Mouse (Mus musculus) neural tube, embryonic 14.5 days (tissue): ENCODE results near the gene Gm20388. TPM values are rescaled to one million over a fixed set of nuclear protein-coding genes. Genes with fewer than 3 reads are reported as not detected.

Experiments used
- ATAC-seq: fragments of 200-750 bp; cut with Nextera tagmentation; 2 replicates; pipeline ENCODE4 v1.8.0; 2017; ENCODE audit warnings: low read depth, mild to moderate bottlenecking, moderate TSS enrichment, moderate library complexity
- H3K27ac ChIP-seq: fragments of 300-500 bp; sonication (generic); 2 replicates; pipeline ENCODE4 v1.5.1; 2014; ENCODE audit warnings: low read depth, mild to moderate bottlenecking, control low read depth, low read length, moderate library complexity, mixed read lengths
- H3K27me3 ChIP-seq: fragments of 300-500 bp; sonication (generic); 2 replicates; pipeline ENCODE4 v1.6.1; 2014; ENCODE audit warnings: low read length; ENCODE audit not compliant: control insufficient read depth, insufficient read depth
- H3K36me3 ChIP-seq: fragments of 300-500 bp; sonication (generic); 2 replicates; pipeline ENCODE4 v1.6.1; 2014; ENCODE audit warnings: low read length, mixed read lengths; ENCODE audit not compliant: control insufficient read depth, insufficient read depth
- H3K4me1 ChIP-seq: fragments of 300-500 bp; sonication (generic); 2 replicates; pipeline ENCODE4 v1.6.1; 2014; ENCODE audit warnings: low read length; ENCODE audit not compliant: control insufficient read depth, insufficient read depth
- H3K4me2 ChIP-seq: fragments of 300-500 bp; sonication (generic); 2 replicates; pipeline ENCODE4 v1.6.1; 2014; ENCODE audit warnings: mild to moderate bottlenecking, low read depth, low read length, control low read depth
- H3K4me3 ChIP-seq: fragments of 300-500 bp; sonication (generic); 2 replicates; pipeline ENCODE4 v1.5.1; 2014; ENCODE audit warnings: low read depth, low read length, control low read depth, mixed read lengths
- H3K9ac ChIP-seq: fragments of 300-500 bp; sonication (generic); replicated peaks from 2 replicates; pipeline ENCODE4 v1.6.1; 2014; ENCODE audit warnings: low read depth, mild to moderate bottlenecking, control low read depth, low read length, mixed read lengths
- H3K9me3 ChIP-seq: fragments of 300-500 bp; sonication (generic); 2 replicates; pipeline ENCODE4 v1.6.1; 2016; ENCODE audit warnings: low read length; ENCODE audit not compliant: control insufficient read depth
- WGBS: fragments of 180-500 bp; shearing (Covaris S2); extraction: QIAGEN DNeasy Blood & Tissue Kit; methylation state at CpG from one replicate; pipeline ENCODE4 v1.1.7; 2014; 5-methylcytosine and 5-hydroxymethylcytosine counted together
- polyA plus RNA-seq: library from polyadenylated mRNA; unstranded; fragments of >200 nt; fragmentation: Nextera tagmentation; extraction: Ambion mirVana; gene quantifications from 2 replicates; pipeline ENCODE4 v1.2.1, GENCODE M21; 2014

Gm20388 gene
- polyA plus RNA-seq, 1 experiment from 2014 or later = 10.3 TPM

DNA sequence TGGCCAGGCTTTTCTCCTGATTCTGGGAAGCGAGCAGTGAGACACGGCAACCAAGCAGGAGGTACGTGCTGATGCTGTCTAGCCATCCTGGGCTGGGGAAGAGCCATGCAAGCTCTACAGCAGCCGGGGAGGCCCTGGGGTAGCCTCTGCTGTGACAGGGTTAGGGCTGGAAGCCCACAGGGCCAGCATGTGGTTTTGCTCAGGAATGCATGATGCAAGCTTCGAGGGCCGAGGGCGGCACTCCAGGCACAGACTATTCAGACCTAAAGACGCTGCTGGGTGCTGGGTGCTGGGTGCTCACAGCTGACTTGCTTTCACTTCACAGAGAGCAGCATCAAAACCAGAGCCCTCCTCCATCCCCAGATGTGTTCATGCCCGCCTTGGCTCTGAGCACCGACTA is 1382.8 kb downstream of the Gm20388 start:
- ATAC-seq = no peak
- 85% methylated on average over 10 of the region's 10 CpGs for WGBS
- H3K4me1 ChIP-seq = peaks cover 21% of the 10 kb centered on the region

DNA sequence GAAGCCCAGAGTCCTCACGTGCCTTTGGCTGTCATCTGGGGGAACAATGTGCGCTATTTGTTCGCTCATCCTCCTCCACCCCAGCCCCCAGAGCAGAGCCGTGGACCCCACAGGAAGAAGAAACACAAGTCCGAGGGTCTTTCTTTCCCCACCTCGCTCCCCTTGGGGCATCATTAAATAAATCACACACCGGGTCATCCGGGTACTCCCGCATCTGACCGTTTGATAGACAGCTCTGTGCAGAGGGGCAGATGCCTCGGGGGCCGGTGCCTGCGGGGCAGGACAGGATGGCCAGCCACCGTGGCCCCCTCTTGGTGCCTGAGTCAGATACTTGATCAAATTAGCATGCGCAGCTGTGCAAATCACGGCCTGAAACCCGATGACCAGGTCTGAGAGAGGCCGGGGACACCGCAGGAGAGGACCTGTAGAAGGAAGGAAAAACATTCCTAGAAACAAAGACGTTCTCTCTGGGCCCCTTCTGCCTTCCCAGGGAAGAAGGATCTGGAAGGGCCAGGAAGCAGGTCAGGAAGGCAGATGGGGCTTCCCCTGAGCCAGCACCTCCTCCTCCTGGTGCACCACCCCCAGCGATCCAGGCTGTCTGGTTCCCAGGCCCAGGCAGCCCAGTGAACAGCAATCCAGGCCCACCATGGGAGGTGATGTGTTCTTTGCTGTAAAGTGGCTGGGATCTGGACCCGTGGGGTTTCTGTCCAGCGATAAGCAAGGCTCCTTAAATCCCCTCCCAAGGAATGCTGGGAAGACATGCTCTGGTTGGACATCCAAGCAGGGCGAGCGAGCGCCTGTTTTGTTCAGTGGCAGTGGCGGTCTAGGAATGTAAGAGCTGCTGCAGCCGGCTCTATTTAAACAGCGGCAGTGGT is 1383.8 kb downstream of the Gm20388 start:
- H3K9ac ChIP-seq = no peak overlapping the region

More for the DNA sequence above, 1382.8 kb downstream of the Gm20388 start:
- Histone ChIP-seq H3K9me3 (no peaks in the 10 kb centered on the region), H3K27me3 (no peaks in the 10 kb centered on the region), H3K9ac (no peak overlapping the region), H3K27ac (no peak overlapping the region), H3K4me3 (no peak overlapping the region), H3K4me2 (no peak overlapping the region), H3K36me3 (no peaks in the 10 kb centered on the region)

DNA sequence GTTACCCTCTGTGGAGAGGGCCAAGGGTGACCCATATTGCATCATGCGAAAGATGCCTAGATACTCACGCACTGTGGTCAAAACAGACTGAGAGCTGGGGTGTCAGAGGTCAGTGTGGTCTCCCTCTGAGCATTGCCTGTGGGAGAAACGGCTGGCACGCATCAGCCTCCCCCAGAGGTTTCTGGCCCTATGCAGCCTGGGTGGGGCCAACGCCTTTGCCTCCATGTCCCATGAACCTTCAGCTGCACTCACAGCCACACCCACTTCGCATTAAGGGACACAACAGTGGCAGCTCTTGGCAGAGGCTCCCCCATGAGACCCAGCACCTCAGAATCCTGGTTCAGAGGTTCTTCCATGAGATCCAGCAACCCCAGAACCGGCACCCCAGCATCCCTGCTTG is 1385.4 kb downstream of the Gm20388 start:
- no peaks in the 10 kb centered on the region for H3K27me3 ChIP-seq
- H3K27ac ChIP-seq = no peak overlapping the region
- no peak overlapping the region for H3K4me3 ChIP-seq
- H3K9ac ChIP-seq = 0 out of 2 replicates have a peak overlapping the region, but pooled peaks have one; percentile 11
- no peak overlapping the region for H3K4me2 ChIP-seq
- no peak for ATAC-seq
- WGBS = 70% methylated on average over 7 of the region's 7 CpGs
- H3K4me1 ChIP-seq = peaks cover 26% of the 10 kb centered on the region
- no peaks in the 10 kb centered on the region for H3K9me3 ChIP-seq
- H3K36me3 ChIP-seq = no peaks in the 10 kb centered on the region

More for the DNA sequence above, 1383.8 kb downstream of the Gm20388 start:
- Histone ChIP-seq H3K27ac (no peak overlapping the region), H3K27me3 (no peaks in the 10 kb centered on the region), H3K4me3 (no peak overlapping the region), H3K9me3 (no peaks in the 10 kb centered on the region), H3K4me2 (no peak overlapping the region), H3K4me1 (peaks cover 21% of the 10 kb centered on the region), H3K36me3 (no peaks in the 10 kb centered on the region)
- 24% methylated on average over 29 of the region's 29 CpGs for WGBS
- no peak for ATAC-seq

DNA sequence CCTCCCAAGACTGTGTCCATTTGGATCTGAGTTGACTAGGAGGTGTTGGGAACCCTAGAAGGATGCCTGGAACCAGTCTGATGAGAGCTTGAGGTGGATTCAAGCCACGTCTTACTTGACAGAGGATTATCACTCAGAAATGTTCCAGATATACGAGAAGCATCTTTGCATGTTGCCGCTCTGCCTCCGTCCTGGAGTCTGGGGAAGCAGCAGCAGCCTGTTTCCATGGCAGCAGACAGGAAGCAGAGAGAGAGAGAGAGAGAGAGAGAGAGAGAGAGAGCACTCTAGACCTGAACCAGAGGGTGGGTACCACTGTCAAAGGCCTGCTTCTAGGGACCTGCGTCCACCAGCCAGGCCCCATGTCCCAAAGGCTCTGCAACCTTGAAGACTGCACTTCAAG is 1386.0 kb downstream of the Gm20388 start:
- no peaks in the 10 kb centered on the region for H3K27me3 ChIP-seq
- 0 out of 2 replicates have a peak overlapping the region, but pooled peaks have one; percentile 11 for H3K9ac ChIP-seq
- 22% methylated on average over 5 of the region's 5 CpGs for WGBS
- no peak overlapping the region for H3K4me3 ChIP-seq
- no peaks in the 10 kb centered on the region for H3K36me3 ChIP-seq
- no peak overlapping the region for H3K4me2 ChIP-seq
- ATAC-seq = peak; percentile 57; the same call in 1 of the 2 replicates
- peak overlapping the region; percentile 44; the same call in 1 of the 2 replicates for H3K27ac ChIP-seq
- no peaks in the 10 kb centered on the region for H3K9me3 ChIP-seq
- peaks cover 29% of the 10 kb centered on the region for H3K4me1 ChIP-seq

DNA sequence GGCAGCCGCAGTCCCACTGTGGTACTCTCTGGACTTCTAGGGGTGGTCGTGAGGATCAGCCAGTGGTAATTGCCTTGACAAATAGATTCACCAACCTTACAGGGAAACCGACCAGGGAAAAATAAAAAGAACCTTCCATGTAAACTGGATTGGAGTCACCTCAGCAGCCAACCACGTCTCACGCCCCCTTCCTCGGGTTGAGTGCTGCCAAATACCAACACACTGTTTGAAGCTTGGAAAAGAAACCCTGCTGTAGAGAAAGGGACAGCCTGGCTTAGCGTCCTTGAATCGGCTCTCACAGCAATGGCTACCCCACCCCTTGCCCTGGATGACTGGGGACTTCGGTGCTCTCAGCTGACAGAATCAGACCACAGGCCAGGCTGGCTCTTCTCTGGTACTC is 1386.7 kb downstream of the Gm20388 start:
- Histone ChIP-seq H3K4me3 (no peak overlapping the region), H3K4me2 (no peak overlapping the region), H3K36me3 (no peaks in the 10 kb centered on the region), H3K4me1 (peaks cover 33% of the 10 kb centered on the region), H3K9ac (no peak overlapping the region), H3K27me3 (no peaks in the 10 kb centered on the region), H3K27ac (no peak overlapping the region; the same call in 1 of the 2 replicates), H3K9me3 (no peaks in the 10 kb centered on the region)
- no peak for ATAC-seq
- WGBS = 63% methylated on average over 9 of the region's 9 CpGs

DNA sequence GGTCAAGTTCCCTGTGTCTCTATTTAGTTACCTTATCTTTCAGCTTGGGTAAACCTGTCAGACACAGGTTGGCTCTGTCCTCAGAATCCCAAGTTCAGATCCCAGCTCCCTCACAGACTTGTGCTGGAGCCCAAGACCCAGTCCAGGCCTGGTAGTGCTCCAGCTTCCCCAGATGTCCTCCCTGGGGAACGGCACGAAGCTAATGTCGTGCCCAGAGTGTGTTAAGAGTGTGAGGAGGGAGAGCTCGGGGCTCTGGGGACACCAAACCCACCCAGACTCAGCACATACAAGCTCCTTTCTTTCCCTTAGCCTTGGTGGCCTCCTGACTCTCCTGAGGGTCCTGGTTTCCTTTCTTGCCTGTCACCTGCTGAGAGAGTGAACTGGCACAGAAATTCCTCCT is 1389.4 kb downstream of the Gm20388 start:
- WGBS = 60% methylated on average over 4 of the region's 4 CpGs
- H3K9me3 ChIP-seq = no peaks in the 10 kb centered on the region
- H3K4me1 ChIP-seq = peaks cover 27% of the 10 kb centered on the region
- no peak overlapping the region for H3K27ac ChIP-seq
- no peaks in the 10 kb centered on the region for H3K27me3 ChIP-seq
- no peak overlapping the region for H3K4me3 ChIP-seq
- H3K9ac ChIP-seq = no peak overlapping the region
- ATAC-seq = no peak
- no peaks in the 10 kb centered on the region for H3K36me3 ChIP-seq
- no peak overlapping the region for H3K4me2 ChIP-seq

DNA sequence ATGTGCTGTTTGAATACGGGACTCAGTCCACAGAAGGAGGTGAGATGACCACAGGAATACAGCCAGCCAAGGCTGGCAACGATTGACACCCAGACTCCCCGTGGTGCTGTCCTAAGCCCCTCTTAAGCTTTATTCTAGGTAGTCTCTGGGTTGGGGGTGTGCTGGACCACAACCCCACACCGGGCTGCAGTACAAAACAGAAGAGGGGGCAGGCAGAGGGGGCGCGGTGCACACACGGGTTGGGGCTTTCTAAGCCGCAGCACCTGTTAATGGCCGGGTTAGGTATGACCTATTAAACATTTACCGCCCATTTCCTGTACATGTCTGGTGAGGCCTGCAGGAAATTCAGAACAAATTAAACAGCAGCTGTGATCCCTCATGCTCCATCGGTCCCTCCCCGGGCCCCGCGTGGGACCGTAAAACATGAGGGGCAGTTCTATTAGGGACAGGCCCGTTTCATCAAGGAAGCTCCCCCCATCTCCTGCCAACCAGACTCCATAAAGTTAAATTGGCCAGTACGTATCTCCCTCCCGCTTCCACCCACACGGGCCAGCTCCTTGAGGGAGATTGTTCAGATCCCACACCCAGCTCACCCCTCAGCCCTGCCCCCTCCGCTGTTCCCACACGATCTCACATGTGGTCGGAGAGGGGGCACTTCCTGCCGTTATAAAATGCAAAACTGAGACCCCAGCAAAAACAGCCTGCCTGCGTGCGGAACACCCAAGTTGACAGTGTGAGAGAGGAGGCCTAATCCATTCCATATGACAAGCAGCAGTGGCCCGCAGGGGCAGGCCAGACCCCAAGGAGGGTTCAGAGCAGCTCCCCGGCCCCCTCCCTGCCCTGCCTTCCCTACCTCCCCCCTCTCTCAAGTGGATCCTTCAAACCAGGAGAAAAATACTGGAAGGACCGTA is 1390.1 kb downstream of the Gm20388 start:
- H3K9me3 ChIP-seq = no peaks in the 10 kb centered on the region
- H3K4me3 ChIP-seq = no peak overlapping the region
- peaks cover 27% of the 10 kb centered on the region for H3K4me1 ChIP-seq
- peak overlapping the region; percentile 40 for H3K4me2 ChIP-seq
- peak; percentile 58; the same call in 1 of the 2 replicates for ATAC-seq
- no peaks in the 10 kb centered on the region for H3K36me3 ChIP-seq
- 0 out of 2 replicates have a peak overlapping the region, but pooled peaks have one; percentile 16 for H3K9ac ChIP-seq
- no peaks in the 10 kb centered on the region for H3K27me3 ChIP-seq
- 12% methylated on average over 28 of the region's 28 CpGs for WGBS
- H3K27ac ChIP-seq = no peak overlapping the region

DNA sequence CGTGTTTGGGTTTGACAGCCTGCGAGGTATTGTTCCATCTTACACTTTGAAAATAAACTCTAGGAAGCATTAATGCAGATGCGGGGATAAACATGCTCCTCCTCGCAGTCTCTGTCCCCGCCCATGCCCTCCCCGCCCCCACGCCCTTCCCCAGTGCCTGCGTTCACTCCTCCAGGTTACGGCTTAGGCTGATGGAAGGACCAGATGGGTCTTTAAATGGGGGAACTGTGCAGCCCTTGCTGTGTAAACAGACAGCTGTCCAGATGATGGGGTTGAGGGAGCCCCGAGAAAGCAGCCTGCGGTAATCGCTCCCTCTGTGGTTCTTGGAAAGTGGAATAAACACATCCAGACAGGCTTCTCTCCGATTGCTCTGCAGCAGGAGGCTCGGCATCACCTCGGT is 1390.8 kb downstream of the Gm20388 start:
- Histone ChIP-seq H3K9ac (peak overlapping the region; percentile 13; the same call in 1 of the 2 replicates), H3K27ac (peak overlapping the region; percentile 55; the same call in 1 of the 2 replicates), H3K27me3 (no peaks in the 10 kb centered on the region), H3K4me1 (peaks cover 22% of the 10 kb centered on the region), H3K4me2 (peak overlapping the region; percentile 40), H3K36me3 (no peaks in the 10 kb centered on the region), H3K4me3 (peak overlapping the region; percentile 6; the same call in 1 of the 2 replicates), H3K9me3 (no peaks in the 10 kb centered on the region)
- 5% methylated on average over 15 of the region's 15 CpGs for WGBS
- ATAC-seq = peak; percentile 47; the same call in 1 of the 2 replicates
